Mouse (Mus musculus): ENCODE results near the gene Aars2. TPM values are rescaled to one million over a fixed set of nuclear protein-coding genes. Genes with fewer than 3 reads are reported as not detected.

The Aars2 gene
- total and polyA plus RNA-seq, 2 experiments from 2014 or later = 12.0 to 20.8 TPM

- Histone ChIP-seq H3K9me3 (ENCODE audit: low read length) (0 out of 2 replicates have a peak, but pooled peaks cover 4% of the 10 kb centered on the region), H3K9ac (no peak overlapping the region), H3K4me1 (ENCODE audit: insufficient read depth) (no peaks in the 10 kb centered on the region), H3K27ac (ENCODE audit: low read depth, low read length) (no peak overlapping the region), H3K36me3 (ENCODE audit: insufficient read depth) (no peaks in the 10 kb centered on the region), H3K4me3 (ENCODE audit: low read depth, low read length) (no peak overlapping the region), H3K27me3 (ENCODE audit: insufficient read depth, low read length) (no peaks in the 10 kb centered on the region), H3K4me2 (ENCODE audit: low read depth) (no peak overlapping the region)
- no peak for TF ChIP-seq CTCF (IDR thresholded peaks at IDR 0.05; ENCODE audit: low read depth)
- DNase-seq = no peak
- WGBS = 86% methylated on average over 7 of the region's 7 CpGs
- no peak for ATAC-seq
Measured at GRCm38 (mm10) chr17:45485581-45485980, 21.1 kb upstream of the Aars2 start.

- H3K9ac ChIP-seq = no peak overlapping the region
- no peak for TF ChIP-seq CTCF (IDR thresholded peaks at IDR 0.05; ENCODE audit: low read depth)
- H3K4me3 ChIP-seq (ENCODE audit: low read depth, low read length) = no peak overlapping the region
- no peak for ATAC-seq
- no peaks in the 10 kb centered on the region for H3K4me1 ChIP-seq (ENCODE audit: insufficient read depth)
- H3K4me2 ChIP-seq (ENCODE audit: low read depth) = no peak overlapping the region
- H3K36me3 ChIP-seq (ENCODE audit: insufficient read depth) = no peaks in the 10 kb centered on the region
- no peaks in the 10 kb centered on the region for H3K27me3 ChIP-seq (ENCODE audit: insufficient read depth, low read length)
- WGBS = 15% methylated on average over 5 of the region's 5 CpGs
- DNase-seq = no peak
- no peaks in the 10 kb centered on the region for H3K9me3 ChIP-seq (ENCODE audit: low read length)
- H3K27ac ChIP-seq (ENCODE audit: low read depth, low read length) = no peak overlapping the region
Measured at GRCm38 (mm10) chr17:45487216-45487615, 19.4 kb upstream of the Aars2 start.

- H3K27me3 ChIP-seq (ENCODE audit: insufficient read depth, low read length) = no peaks in the 10 kb centered on the region
- 89% methylated on average over 23 of the region's 23 CpGs for WGBS
- no peak overlapping the region for H3K27ac ChIP-seq (ENCODE audit: low read depth, low read length)
- no peak for DNase-seq
- H3K9ac ChIP-seq = no peak overlapping the region
- no peak overlapping the region for H3K4me2 ChIP-seq (ENCODE audit: low read depth)
- no peaks in the 10 kb centered on the region for H3K36me3 ChIP-seq (ENCODE audit: insufficient read depth)
- no peak for ATAC-seq
- H3K4me1 ChIP-seq (ENCODE audit: insufficient read depth) = no peaks in the 10 kb centered on the region
- no peaks in the 10 kb centered on the region for H3K9me3 ChIP-seq (ENCODE audit: low read length)
- H3K4me3 ChIP-seq (ENCODE audit: low read depth, low read length) = no peak overlapping the region
- no peak for TF ChIP-seq CTCF (IDR thresholded peaks at IDR 0.05; ENCODE audit: low read depth)
Measured at GRCm38 (mm10) chr17:45488321-45489254, 18.1 kb upstream of the Aars2 start.

- no peak for ATAC-seq
Measured at GRCm38 (mm10) chr17:45489736-45490135, 16.9 kb upstream of the Aars2 start.

GRCm38 (mm10) chr17:45490532-45491154 lies 16.0 kb upstream of the Aars2 start:
- Histone ChIP-seq H3K4me3 (ENCODE audit: low read depth, low read length) (no peak overlapping the region), H3K27me3 (ENCODE audit: insufficient read depth, low read length) (no peaks in the 10 kb centered on the region), H3K27ac (ENCODE audit: low read depth, low read length) (no peak overlapping the region), H3K4me2 (ENCODE audit: low read depth) (no peak overlapping the region), H3K36me3 (ENCODE audit: insufficient read depth) (no peaks in the 10 kb centered on the region), H3K9ac (no peak overlapping the region), H3K9me3 (ENCODE audit: low read length) (no peaks in the 10 kb centered on the region), H3K4me1 (ENCODE audit: insufficient read depth) (no peaks in the 10 kb centered on the region)
- peak; percentile 74 for ATAC-seq
- WGBS = 59% methylated on average over 13 of the region's 13 CpGs
- peak; percentile 60 for DNase-seq
- TF ChIP-seq CTCF (IDR thresholded peaks at IDR 0.05; ENCODE audit: low read depth) = no peak

More at GRCm38 (mm10) chr17:45489736-45490135, 16.9 kb upstream of the Aars2 start:
- no peaks in the 10 kb centered on the region for H3K9me3 ChIP-seq (ENCODE audit: low read length)
- no peak overlapping the region for H3K9ac ChIP-seq
- DNase-seq = no peak
- H3K27me3 ChIP-seq (ENCODE audit: insufficient read depth, low read length) = no peaks in the 10 kb centered on the region
- H3K4me3 ChIP-seq (ENCODE audit: low read depth, low read length) = no peak overlapping the region
- no peak overlapping the region for H3K4me2 ChIP-seq (ENCODE audit: low read depth)
- no peaks in the 10 kb centered on the region for H3K4me1 ChIP-seq (ENCODE audit: insufficient read depth)
- no peak for TF ChIP-seq CTCF (IDR thresholded peaks at IDR 0.05; ENCODE audit: low read depth)
- H3K27ac ChIP-seq (ENCODE audit: low read depth, low read length) = no peak overlapping the region
- 86% methylated on average over 6 of the region's 6 CpGs for WGBS
- H3K36me3 ChIP-seq (ENCODE audit: insufficient read depth) = no peaks in the 10 kb centered on the region

GRCm38 (mm10) chr17:45495398-45495797 lies 11.2 kb upstream of the Aars2 start:
- Histone ChIP-seq H3K4me1 (ENCODE audit: insufficient read depth) (no peaks in the 10 kb centered on the region), H3K9ac (no peak overlapping the region), H3K4me2 (ENCODE audit: low read depth) (no peak overlapping the region), H3K27me3 (ENCODE audit: insufficient read depth, low read length) (no peaks in the 10 kb centered on the region), H3K4me3 (ENCODE audit: low read depth, low read length) (no peak overlapping the region), H3K9me3 (ENCODE audit: low read length) (no peaks in the 10 kb centered on the region), H3K36me3 (ENCODE audit: insufficient read depth) (no peaks in the 10 kb centered on the region), H3K27ac (ENCODE audit: low read depth, low read length) (no peak overlapping the region)
- 81% methylated on average over 11 of the region's 11 CpGs for WGBS
- ATAC-seq (no peak), DNase-seq (no peak)
- no peak for TF ChIP-seq CTCF (IDR thresholded peaks at IDR 0.05; ENCODE audit: low read depth)

- no peaks in the 10 kb centered on the region for H3K4me1 ChIP-seq (ENCODE audit: insufficient read depth)
- H3K27ac ChIP-seq (ENCODE audit: low read depth, low read length) = no peak overlapping the region
- no peak overlapping the region for H3K4me2 ChIP-seq (ENCODE audit: low read depth)
- DNase-seq = no peak
- no peaks in the 10 kb centered on the region for H3K36me3 ChIP-seq (ENCODE audit: insufficient read depth)
- H3K27me3 ChIP-seq (ENCODE audit: insufficient read depth, low read length) = no peaks in the 10 kb centered on the region
- H3K9me3 ChIP-seq (ENCODE audit: low read length) = no peaks in the 10 kb centered on the region
- no peak for ATAC-seq
- TF ChIP-seq CTCF (IDR thresholded peaks at IDR 0.05; ENCODE audit: low read depth) = no peak
- no peak overlapping the region for H3K9ac ChIP-seq
- no peak overlapping the region for H3K4me3 ChIP-seq (ENCODE audit: low read depth, low read length)
- WGBS = 84% methylated on average over 13 of the region's 13 CpGs
Measured at GRCm38 (mm10) chr17:45498397-45498796, 8.2 kb upstream of the Aars2 start.
